Mouse (Mus musculus) intestine, embryonic 15.5 days (tissue): ENCODE measurements at regions not wholly inside any gene's neighbourhood (a gene's known extent, or its start where the extent isn't known, plus 50 kb on each side); places are given as distances from the start of the nearest gene placed in this dataset.

Experiments used
- ATAC-seq: fragments of 200-750 bp; cut with Nextera tagmentation; 2 replicates; pipeline ENCODE4 v1.8.0; 2017; ENCODE audit warnings: moderate TSS enrichment, moderate library complexity
- H3K27ac ChIP-seq: fragments of 300-500 bp; sonication (generic); 2 replicates; pipeline ENCODE4 v1.5.1; 2015; ENCODE audit warnings: mild to moderate bottlenecking, inconsistent platforms
- H3K27me3 ChIP-seq: fragments of 300-500 bp; sonication (generic); replicated peaks from 2 replicates; pipeline ENCODE4 v1.6.1; 2015; ENCODE audit warnings: inconsistent platforms
- H3K36me3 ChIP-seq: fragments of 300-500 bp; sonication (generic); 2 replicates; pipeline ENCODE4 v1.6.1; 2015; ENCODE audit warnings: inconsistent platforms
- H3K4me1 ChIP-seq: fragments of 300-500 bp; sonication (generic); replicated peaks from 2 replicates; pipeline ENCODE4 v1.6.1; 2015; ENCODE audit warnings: inconsistent platforms
- H3K4me2 ChIP-seq: fragments of 300-500 bp; sonication (generic); replicated peaks from 2 replicates; pipeline ENCODE4 v1.6.1; 2015; ENCODE audit warnings: mild to moderate bottlenecking, inconsistent platforms
- H3K4me3 ChIP-seq: fragments of 300-500 bp; sonication (generic); replicated peaks from 2 replicates; pipeline ENCODE4 v1.5.1; 2015; ENCODE audit warnings: inconsistent platforms
- H3K9ac ChIP-seq: fragments of 300-500 bp; sonication (generic); 2 replicates; pipeline ENCODE4 v1.6.1; 2015; ENCODE audit warnings: inconsistent platforms
- H3K9me3 ChIP-seq: fragments of 300-500 bp; sonication (generic); 2 replicates; pipeline ENCODE4 v1.6.1; 2016; ENCODE audit warnings: inconsistent platforms
- WGBS: fragments of 180-500 bp; shearing (Covaris S2); methylation state at CpG from one replicate; pipeline ENCODE4 v1.1.7; 2015; 5-methylcytosine and 5-hydroxymethylcytosine counted together

- H3K4me3 ChIP-seq, result no peak overlapping the region
- WGBS, result 79% methylated on average over 7 of the region's 7 CpGs
- no peaks in the 10 kb centered on the region for H3K9me3 ChIP-seq
- no peak overlapping the region for H3K27ac ChIP-seq
- no peaks in the 10 kb centered on the region for H3K27me3 ChIP-seq
- H3K4me1 ChIP-seq, result no peaks in the 10 kb centered on the region
- no peak overlapping the region for H3K9ac ChIP-seq
- H3K36me3 ChIP-seq, result no peaks in the 10 kb centered on the region
- no peak for ATAC-seq
- no peak overlapping the region for H3K4me2 ChIP-seq
These were observed 131.8 kb downstream of the Gm10260 start for GRCm38 (mm10) chr13:97628608-97629007.

- no peak overlapping the region for H3K27ac ChIP-seq
- no peak for ATAC-seq
- H3K9me3 ChIP-seq, result no peaks in the 10 kb centered on the region
- H3K4me3 ChIP-seq, result no peak overlapping the region
- no peaks in the 10 kb centered on the region for H3K36me3 ChIP-seq
- H3K9ac ChIP-seq, result no peak overlapping the region
- no peak overlapping the region for H3K4me2 ChIP-seq
- WGBS, result 80% methylated on average over 10 of the region's 10 CpGs
- no peaks in the 10 kb centered on the region for H3K4me1 ChIP-seq
- no peaks in the 10 kb centered on the region for H3K27me3 ChIP-seq
These were observed 133.2 kb downstream of the Gm10260 start for GRCm38 (mm10) chr13:97627247-97627646.

GRCm38 (mm10) chr13:97626786-97627185 lies 133.6 kb downstream of the Gm10260 start:
- Histone ChIP-seq H3K9ac (no peak overlapping the region), H3K9me3 (no peaks in the 10 kb centered on the region), H3K4me1 (no peaks in the 10 kb centered on the region), H3K4me2 (no peak overlapping the region), H3K36me3 (no peaks in the 10 kb centered on the region), H3K4me3 (no peak overlapping the region), H3K27me3 (no peaks in the 10 kb centered on the region), H3K27ac (no peak overlapping the region)
- 56% methylated on average over 5 of the region's 5 CpGs for WGBS
- no peak for ATAC-seq

- Histone ChIP-seq H3K36me3 (no peaks in the 10 kb centered on the region), H3K27me3 (no peaks in the 10 kb centered on the region), H3K4me2 (no peak overlapping the region), H3K4me3 (no peak overlapping the region), H3K9me3 (no peaks in the 10 kb centered on the region), H3K4me1 (no peaks in the 10 kb centered on the region), H3K27ac (no peak overlapping the region), H3K9ac (no peak overlapping the region)
- WGBS, result 80% methylated on average over 5 of the region's 5 CpGs
- no peak for ATAC-seq
These were observed 134.3 kb downstream of the Gm10260 start for GRCm38 (mm10) chr13:97626116-97626515.

- ATAC-seq, result no peak
- no peaks in the 10 kb centered on the region for H3K4me1 ChIP-seq
- H3K4me3 ChIP-seq, result no peak overlapping the region
- H3K9ac ChIP-seq, result no peak overlapping the region
- 62% methylated on average over 4 of the region's 4 CpGs for WGBS
- H3K27ac ChIP-seq, result no peak overlapping the region
- H3K36me3 ChIP-seq, result no peaks in the 10 kb centered on the region
- H3K4me2 ChIP-seq, result no peak overlapping the region
- no peaks in the 10 kb centered on the region for H3K9me3 ChIP-seq
- no peaks in the 10 kb centered on the region for H3K27me3 ChIP-seq
These were observed 135.0 kb downstream of the Gm10260 start for GRCm38 (mm10) chr13:97625391-97625790.

- H3K27me3 ChIP-seq, result no peaks in the 10 kb centered on the region
- peak; percentile 70 for ATAC-seq
- peak overlapping the region; percentile 45 for H3K4me2 ChIP-seq
- H3K9ac ChIP-seq, result no peak overlapping the region
- no peaks in the 10 kb centered on the region for H3K36me3 ChIP-seq
- H3K4me1 ChIP-seq, result peaks cover 14% of the 10 kb centered on the region
- peak overlapping the region; percentile 68 for H3K27ac ChIP-seq
- H3K4me3 ChIP-seq, result no peak overlapping the region
- H3K9me3 ChIP-seq, result no peaks in the 10 kb centered on the region
- 33% methylated on average over 6 of the region's 6 CpGs for WGBS
These were observed 142.2 kb downstream of the Gm10260 start for GRCm38 (mm10) chr13:97618190-97618586.

GRCm38 (mm10) chr13:97617511-97618189 lies 142.8 kb downstream of the Gm10260 start:
- no peak overlapping the region for H3K4me3 ChIP-seq
- H3K9ac ChIP-seq, result no peak overlapping the region
- no peaks in the 10 kb centered on the region for H3K36me3 ChIP-seq
- no peaks in the 10 kb centered on the region for H3K9me3 ChIP-seq
- H3K27me3 ChIP-seq, result no peaks in the 10 kb centered on the region
- WGBS, result 17% methylated on average over 13 of the region's 13 CpGs
- ATAC-seq, result peak; percentile 79
- H3K27ac ChIP-seq, result peak overlapping the region; percentile 73
- peaks cover 14% of the 10 kb centered on the region for H3K4me1 ChIP-seq
- H3K4me2 ChIP-seq, result peak overlapping the region; percentile 45

GRCm38 (mm10) chr13:97616919-97617318 lies 143.5 kb downstream of the Gm10260 start:
- Histone ChIP-seq H3K27ac (peak overlapping the region; percentile 73; the same call in 1 of the 2 replicates), H3K4me2 (peak overlapping the region; percentile 45; the same call in 1 of the 2 replicates), H3K4me1 (peaks cover 14% of the 10 kb centered on the region), H3K9me3 (no peaks in the 10 kb centered on the region), H3K9ac (no peak overlapping the region), H3K27me3 (no peaks in the 10 kb centered on the region), H3K4me3 (no peak overlapping the region), H3K36me3 (no peaks in the 10 kb centered on the region)
- ATAC-seq, result no peak

- H3K4me2 ChIP-seq, result no peak overlapping the region
- no peaks in the 10 kb centered on the region for H3K36me3 ChIP-seq
- H3K4me1 ChIP-seq, result 0 out of 2 replicates have a peak, but pooled peaks cover 4% of the 10 kb centered on the region
- H3K27ac ChIP-seq, result no peak overlapping the region
- no peak overlapping the region for H3K9ac ChIP-seq
- H3K4me3 ChIP-seq, result no peak overlapping the region
- H3K9me3 ChIP-seq, result no peaks in the 10 kb centered on the region
- H3K27me3 ChIP-seq, result no peaks in the 10 kb centered on the region
- ATAC-seq, result peak; percentile 49
- 42% methylated on average over 11 of the region's 11 CpGs for WGBS
These were observed 153.2 kb downstream of the Gm10260 start for GRCm38 (mm10) chr13:97607221-97607723.

- Histone ChIP-seq H3K9ac (no peak overlapping the region), H3K4me1 (0 out of 2 replicates have a peak, but pooled peaks cover 4% of the 10 kb centered on the region), H3K27me3 (no peaks in the 10 kb centered on the region), H3K4me3 (no peak overlapping the region), H3K36me3 (no peaks in the 10 kb centered on the region), H3K4me2 (no peak overlapping the region), H3K27ac (no peak overlapping the region), H3K9me3 (no peaks in the 10 kb centered on the region)
- ATAC-seq, result no peak
- WGBS, result 85% methylated on average over 3 of the region's 3 CpGs
These were observed 156.0 kb downstream of the Gm10260 start for GRCm38 (mm10) chr13:97604451-97604850.

- H3K4me3 ChIP-seq, result no peak overlapping the region
- no peaks in the 10 kb centered on the region for H3K36me3 ChIP-seq
- no peak overlapping the region for H3K4me2 ChIP-seq
- H3K9me3 ChIP-seq, result no peaks in the 10 kb centered on the region
- no peak overlapping the region for H3K27ac ChIP-seq
- no peak overlapping the region for H3K9ac ChIP-seq
- no peak for ATAC-seq
- peaks cover 6% of the 10 kb centered on the region; the same call in 1 of the 2 replicates for H3K4me1 ChIP-seq
- 91% methylated on average over 7 of the region's 7 CpGs for WGBS
- no peaks in the 10 kb centered on the region for H3K27me3 ChIP-seq
These were observed 159.2 kb downstream of the Gm10260 start for GRCm38 (mm10) chr13:97601135-97601730.

GRCm38 (mm10) chr13:97600136-97600535 lies 160.3 kb downstream of the Gm10260 start:
- H3K36me3 ChIP-seq, result no peaks in the 10 kb centered on the region
- no peak overlapping the region for H3K4me2 ChIP-seq
- H3K9ac ChIP-seq, result no peak overlapping the region
- no peaks in the 10 kb centered on the region for H3K9me3 ChIP-seq
- no peak overlapping the region for H3K4me3 ChIP-seq
- ATAC-seq, result no peak
- no peaks in the 10 kb centered on the region for H3K27me3 ChIP-seq
- 86% methylated on average over 7 of the region's 7 CpGs for WGBS
- H3K4me1 ChIP-seq, result peaks cover 4% of the 10 kb centered on the region; the same call in 1 of the 2 replicates
- H3K27ac ChIP-seq, result no peak overlapping the region
